Mouse (Mus musculus) bone marrow, adult 2 months (tissue): ENCODE results near the gene Tmem151b.

Experiments
- CTCF ChIP-seq: fragments of 200-500 bp; IDR thresholded peaks from 2 replicates; pipeline ENCODE4 v1.5.1; 2011; ENCODE audit warnings: low read length, control low read depth; ENCODE audit not compliant: control insufficient read depth, insufficient read depth
- POLR2A ChIP-seq: fragments of 200-500 bp; IDR thresholded peaks from 2 replicates; pipeline ENCODE4 v1.6.1; 2011; ENCODE audit warnings: low read depth, mild to moderate bottlenecking, control low read depth, low read length, borderline replicate concordance; ENCODE audit not compliant: control insufficient read depth

- TF ChIP-seq POLR2A: no peak
- no peak for TF ChIP-seq CTCF
Observed at GRCm38 (mm10) chr17:45578242-45578641, 28.8 kb upstream of the Tmem151b start.
